Mouse (Mus musculus): ENCODE measurements around the gene Nucks1.

- TF ChIP-seq CTCF (IDR thresholded peaks at IDR 0.05; ENCODE audit: extremely low read depth, insufficient read depth, low read length), result no peak
- no peak for TF ChIP-seq POLR2A (IDR thresholded peaks at IDR 0.05; ENCODE audit: extremely low read depth, insufficient read depth, low read length)
These were observed 36.3 kb downstream of the Nucks1 start for GRCm38 (mm10) chr1:131946462-131947215.
